Mouse (Mus musculus): ENCODE data around the gene Cstad. TPM values are rescaled to one million over a fixed set of nuclear protein-coding genes. Genes with fewer than 3 reads are reported as not detected.

Cstad gene
- total and polyA plus RNA-seq, 3 experiments, result not detected

DNA sequence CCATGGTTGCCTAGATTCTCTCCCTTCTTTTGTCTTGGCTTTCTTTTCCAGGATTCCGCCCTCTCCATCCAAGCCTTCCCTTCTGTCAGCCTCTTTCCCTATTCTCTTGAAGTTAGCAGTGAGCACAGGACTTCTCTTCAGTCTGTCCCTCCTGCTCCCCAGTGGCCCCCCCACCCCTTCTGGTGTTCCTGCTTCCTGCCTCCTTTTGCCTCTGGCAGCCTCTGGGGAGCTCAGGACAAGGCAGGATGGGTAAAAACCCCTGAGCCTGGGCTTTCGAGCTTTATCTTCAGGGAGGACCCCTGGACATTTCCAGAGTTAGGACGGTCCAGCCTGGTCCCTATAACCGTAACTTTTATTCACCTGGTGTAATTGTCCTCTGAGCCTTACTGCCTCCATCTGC lies 58.2 kb downstream of the Cstad start:
- Histone ChIP-seq H3K36me3 (ENCODE audit: control insufficient read depth in 1 of 2, insufficient read depth in 2 of 2, low read length in 2 of 2) (peaks cover 0 to 9% of the 10 kb centered on the region in 2 experiments; a peak in 2 of 4 replicates), H3K27me3 (ENCODE audit: control insufficient read depth in 1 of 2, insufficient read depth in 2 of 2, low read length in 2 of 2) (no peaks in the 10 kb centered on the region; a peak in 2 of 4 replicates), H3K9me3 (replicated peaks; ENCODE audit: insufficient read depth, low read length) (no peaks in the 10 kb centered on the region), H3K79me2 (ENCODE audit: control insufficient read depth, insufficient read depth, low read length, poor library complexity) (peaks cover under 1% of the 10 kb centered on the region; the same call in 1 of the 2 replicates), H3K9ac (ENCODE audit: control insufficient read depth, low read depth, low read length, poor library complexity, severe bottlenecking) (no peak overlapping the region), H3K4me3 (ENCODE audit: control insufficient read depth in 1 of 2, insufficient read depth in 1 of 2, low read depth in 2 of 2, low read length in 2 of 2) (no peak overlapping the region), H3K4me1 (ENCODE audit: control insufficient read depth in 1 of 2, insufficient read depth in 2 of 2, low read length in 2 of 2) (peaks cover 4 to 6% of the 10 kb centered on the region in 2 experiments; a peak in 3 of 4 replicates), H3K27ac (ENCODE audit: control insufficient read depth, low read depth, low read length) (no peak overlapping the region)
- no peak for TF ChIP-seq MAFK (IDR thresholded peaks at IDR 0.05; ENCODE audit: borderline replicate concordance, low read depth, low read length)
- no peak for TF ChIP-seq UBTF (IDR thresholded peaks at IDR 0.05; ENCODE audit: borderline replicate concordance, insufficient read depth, low read depth, low read length)
- no peak for TF ChIP-seq TBP (IDR thresholded peaks at IDR 0.05; ENCODE audit: low read depth, low read length)
- no peak for TF ChIP-seq E2F4 (IDR thresholded peaks at IDR 0.05; ENCODE audit: borderline replicate concordance, low read depth, low read length)
- no peak for TF ChIP-seq TCF12 (IDR thresholded peaks at IDR 0.05; ENCODE audit: low read depth, low read length)
- no peak for TF ChIP-seq ZNF384 (IDR thresholded peaks at IDR 0.05; ENCODE audit: low read depth, low read length)
- TF ChIP-seq POLR2AphosphoS5 (IDR thresholded peaks at IDR 0.05; ENCODE audit: borderline replicate concordance, low read depth, low read length), result no peak
- TF ChIP-seq GABPA (IDR thresholded peaks at IDR 0.05; ENCODE audit: low read depth, low read length), result no peak
- TF ChIP-seq NRF1 (IDR thresholded peaks at IDR 0.05; ENCODE audit: insufficient read depth, low read depth, low read length, poor library complexity, severe bottlenecking), result no peak
- TF ChIP-seq ZC3H11A (IDR thresholded peaks at IDR 0.05; ENCODE audit: low read depth, low read length), result no peak
- no peak for TF ChIP-seq GATA1 (IDR thresholded peaks at IDR 0.05; ENCODE audit: low read depth, low read length)
- no peak for TF ChIP-seq ETS1 (IDR thresholded peaks at IDR 0.05; ENCODE audit: low read depth, low read length)
- no peak for TF ChIP-seq BHLHE40 (IDR thresholded peaks at IDR 0.05; ENCODE audit: borderline replicate concordance, low read depth, low read length)
- no peak for TF ChIP-seq CHD2 (IDR thresholded peaks at IDR 0.05; ENCODE audit: low read length)
- no peak for TF ChIP-seq RAD21 (IDR thresholded peaks at IDR 0.05; ENCODE audit: low read depth, low read length)
- no peak for DNase-seq (ENCODE audit: low read depth, low spot score)

- TF ChIP-seq MEF2A (IDR thresholded peaks at IDR 0.05; ENCODE audit: extremely low read depth, insufficient replicate concordance, low read depth, low read length, poor library complexity, severe bottlenecking) (no peak), ETS1 (IDR thresholded peaks at IDR 0.05; ENCODE audit: low read depth, low read length) (no peak), SIN3A (IDR thresholded peaks at IDR 0.05; ENCODE audit: low read length) (no peak), ZNF384 (IDR thresholded peaks at IDR 0.05; ENCODE audit: low read depth, low read length) (no peak), TCF12 (IDR thresholded peaks at IDR 0.05; ENCODE audit: low read depth, low read length) (no peak), USF2 (IDR thresholded peaks at IDR 0.05; ENCODE audit: borderline replicate concordance in 1 of 2, insufficient read depth in 1 of 2, low read depth in 1 of 2, low read length in 2 of 2) (no peak), GATA1 (IDR thresholded peaks at IDR 0.05; ENCODE audit: low read depth, low read length) (no peak), POLR2AphosphoS5 (IDR thresholded peaks at IDR 0.05; ENCODE audit: borderline replicate concordance, low read depth, low read length) (no peak), JUND (IDR thresholded peaks at IDR 0.05; ENCODE audit: low read depth, low read length) (no peak), HCFC1 (IDR thresholded peaks at IDR 0.05; ENCODE audit: low read depth, low read length) (no peak), USF1 (IDR thresholded peaks at IDR 0.05; ENCODE audit: low read depth, low read length) (no peak), CTCF (IDR thresholded peaks at IDR 0.05 in 2 of 3, conservative IDR thresholded peaks at IDR 0.05 in 1 of 3; ENCODE audit: control insufficient read depth in 1 of 3, insufficient read depth in 1 of 3, low read depth in 2 of 3, low read length in 3 of 3, poor library complexity in 1 of 3, severe bottlenecking in 1 of 3) (no peak)
- Histone ChIP-seq H3K79me2 (ENCODE audit: control insufficient read depth, insufficient read depth, low read length, poor library complexity) (peaks cover 3% of the 10 kb centered on the region; the same call in 1 of the 2 replicates), H3K36me3 (ENCODE audit: control insufficient read depth in 1 of 2, insufficient read depth in 2 of 2, low read length in 2 of 2) (peaks cover 0 to 13% of the 10 kb centered on the region in 2 experiments; a peak in 2 of 4 replicates), H3K27me3 (ENCODE audit: control insufficient read depth in 1 of 2, insufficient read depth in 2 of 2, low read length in 2 of 2) (no peaks in the 10 kb centered on the region; a peak in 2 of 4 replicates), H3K9ac (ENCODE audit: control insufficient read depth, low read depth, low read length, poor library complexity, severe bottlenecking) (no peak overlapping the region), H3K4me3 (ENCODE audit: control insufficient read depth in 1 of 2, insufficient read depth in 1 of 2, low read depth in 2 of 2, low read length in 2 of 2) (no peak overlapping the region), H3K4me1 (ENCODE audit: control insufficient read depth in 1 of 2, insufficient read depth in 2 of 2, low read length in 2 of 2) (peaks cover 7 to 10% of the 10 kb centered on the region in 2 experiments; a peak in 3 of 4 replicates), H3K9me3 (replicated peaks; ENCODE audit: insufficient read depth, low read length) (no peaks in the 10 kb centered on the region), H3K27ac (ENCODE audit: control insufficient read depth, low read depth, low read length) (no peak overlapping the region)
- no peak for DNase-seq (ENCODE audit: low read depth, low spot score)
Measured at GRCm38 (mm10) chr2:30654158-30654557, 59.3 kb downstream of the Cstad start.

Data from MEL (cell line).